Mouse (Mus musculus): ENCODE measurements at regions not wholly inside any gene's neighbourhood (a gene's known extent, or its start where the extent isn't known, plus 50 kb on each side); places are given as distances from the start of the nearest gene placed in this dataset.

GRCm38 (mm10) chr5:68572816-68573215, 541.2 kb downstream of the Grxcr1 start:
- no peak for ATAC-seq (replicated peaks; ENCODE audit: poor library complexity)

GRCm38 (mm10) chr5:68575827-68576226, 544.2 kb downstream of the Grxcr1 start:
- no peak for ATAC-seq (replicated peaks; ENCODE audit: poor library complexity)

- ATAC-seq (replicated peaks; ENCODE audit: poor library complexity), result no peak
Measured at GRCm38 (mm10) chr5:68578496-68578895, 546.9 kb downstream of the Grxcr1 start.

- ATAC-seq (replicated peaks; ENCODE audit: poor library complexity), result no peak
Measured at GRCm38 (mm10) chr5:68592423-68592822, 560.8 kb downstream of the Grxcr1 start.

GRCm38 (mm10) chr5:68618451-68618850, 586.8 kb downstream of the Grxcr1 start:
- no peak for ATAC-seq (replicated peaks; ENCODE audit: poor library complexity)

- ATAC-seq (replicated peaks; ENCODE audit: poor library complexity), result no peak
Measured at GRCm38 (mm10) chr5:68635400-68635799, 603.8 kb downstream of the Grxcr1 start.

- ATAC-seq (replicated peaks; ENCODE audit: poor library complexity), result no peak
Measured at GRCm38 (mm10) chr5:68672834-68673233, 641.2 kb downstream of the Grxcr1 start.

GRCm38 (mm10) chr5:68701342-68701741, 640.1 kb downstream of the Kctd8 start:
- no peak for ATAC-seq (replicated peaks; ENCODE audit: poor library complexity)

- no peak for ATAC-seq (replicated peaks; ENCODE audit: poor library complexity)
Measured at GRCm38 (mm10) chr5:68705411-68706080, 635.9 kb downstream of the Kctd8 start.

- no peak for ATAC-seq (replicated peaks; ENCODE audit: poor library complexity)
Measured at GRCm38 (mm10) chr5:68726733-68727132, 614.7 kb downstream of the Kctd8 start.

- ATAC-seq (replicated peaks; ENCODE audit: poor library complexity), result peak; percentile 100
Measured at GRCm38 (mm10) chr5:68735186-68735585, 606.3 kb downstream of the Kctd8 start.

- ATAC-seq (replicated peaks; ENCODE audit: poor library complexity), result no peak
Measured at GRCm38 (mm10) chr5:68750499-68750898, 591.0 kb downstream of the Kctd8 start.

GRCm38 (mm10) chr5:68753025-68753424, 588.5 kb downstream of the Kctd8 start:
- ATAC-seq (replicated peaks; ENCODE audit: poor library complexity), result no peak
